Mouse (Mus musculus): Measurements from ENCODE around the gene Hsd11b1. TPM values are rescaled to one million over a fixed set of nuclear protein-coding genes. Genes with fewer than 3 reads are reported as not detected.

Gene Hsd11b1
- polyA plus RNA-seq (2015; fragmentation: Nextera tagmentation; extraction: Ambion mirVana) = 0.91 and 1.2 TPM in 2 replicates

- no peak for ATAC-seq
- WGBS = 66% methylated on average over 5 of the region's 5 CpGs
These were observed at the start of gene Hsd11b1 for GRCm38 (mm10) chr1:193263955-193264598. Gene Hsd11b1 (minus strand): TSS chr1:193264075.

GRCm38 (mm10) chr1:193311596-193311995, 47.7 kb upstream of the Hsd11b1 start:
- H3K4me1 ChIP-seq (ENCODE audit: control insufficient read depth, insufficient read depth, low read length) = 0 out of 2 replicates have a peak, but pooled peaks cover 10% of the 10 kb centered on the region
- no peak overlapping the region for H3K27ac ChIP-seq (ENCODE audit: low read length)
- no peaks in the 10 kb centered on the region for H3K9me3 ChIP-seq (ENCODE audit: control insufficient read depth, low read length)
- H3K27me3 ChIP-seq (replicated peaks; ENCODE audit: control insufficient read depth, insufficient read depth, low read length) = no peaks in the 10 kb centered on the region
- H3K36me3 ChIP-seq (ENCODE audit: control insufficient read depth, insufficient read depth, low read length) = no peaks in the 10 kb centered on the region
- ATAC-seq = no peak
- 81% methylated on average over 1 of the region's 1 CpGs for WGBS
- no peak overlapping the region for H3K4me2 ChIP-seq (ENCODE audit: low read depth, low read length)
- H3K9ac ChIP-seq (ENCODE audit: low read depth, low read length) = no peak overlapping the region
- no peak overlapping the region for H3K4me3 ChIP-seq (ENCODE audit: low read length)

More at GRCm38 (mm10) chr1:193263955-193264598, at the start of gene Hsd11b1:
- no peak within 1 kb of the TSS for H3K9ac ChIP-seq (ENCODE audit: low read depth, low read length)
- no peak within 1 kb of the TSS for H3K4me3 ChIP-seq (ENCODE audit: low read length)
- no peaks in the 10 kb centered on the region for H3K36me3 ChIP-seq (ENCODE audit: control insufficient read depth, insufficient read depth, low read length)
- no peaks in the 10 kb centered on the region for H3K27me3 ChIP-seq (replicated peaks; ENCODE audit: control insufficient read depth, insufficient read depth, low read length)
- H3K4me1 ChIP-seq (ENCODE audit: control insufficient read depth, insufficient read depth, low read length) = peaks cover 3% of the 10 kb centered on the region; the same call in 1 of the 2 replicates
- H3K4me2 ChIP-seq (ENCODE audit: low read depth, low read length) = no peak within 1 kb of the TSS
- no peaks in the 10 kb centered on the region for H3K9me3 ChIP-seq (ENCODE audit: control insufficient read depth, low read length)
- H3K27ac ChIP-seq (ENCODE audit: low read length) = no peak within 1 kb of the TSS

- Histone ChIP-seq H3K9me3 (ENCODE audit: control insufficient read depth, low read length) (no peaks in the 10 kb centered on the region), H3K9ac (ENCODE audit: low read depth, low read length) (no peak overlapping the region), H3K4me1 (ENCODE audit: control insufficient read depth, insufficient read depth, low read length) (0 out of 2 replicates have a peak, but pooled peaks cover 4% of the 10 kb centered on the region), H3K27ac (ENCODE audit: low read length) (no peak overlapping the region), H3K27me3 (replicated peaks; ENCODE audit: control insufficient read depth, insufficient read depth, low read length) (no peaks in the 10 kb centered on the region), H3K36me3 (ENCODE audit: control insufficient read depth, insufficient read depth, low read length) (no peaks in the 10 kb centered on the region), H3K4me3 (ENCODE audit: low read length) (no peak overlapping the region), H3K4me2 (ENCODE audit: low read depth, low read length) (no peak overlapping the region)
- no peak for ATAC-seq
- 84% methylated on average over 3 of the region's 3 CpGs for WGBS
These were observed 46.7 kb upstream of the Hsd11b1 start for GRCm38 (mm10) chr1:193310519-193311085.

GRCm38 (mm10) chr1:193309785-193310518, 46.1 kb upstream of the Hsd11b1 start:
- WGBS = 85% methylated on average over 1 of the region's 1 CpGs
- Histone ChIP-seq H3K27me3 (replicated peaks; ENCODE audit: control insufficient read depth, insufficient read depth, low read length) (no peaks in the 10 kb centered on the region), H3K4me3 (ENCODE audit: low read length) (no peak overlapping the region), H3K4me1 (ENCODE audit: control insufficient read depth, insufficient read depth, low read length) (0 out of 2 replicates have a peak, but pooled peaks cover 4% of the 10 kb centered on the region), H3K27ac (ENCODE audit: low read length) (no peak overlapping the region), H3K4me2 (ENCODE audit: low read depth, low read length) (no peak overlapping the region), H3K9ac (ENCODE audit: low read depth, low read length) (no peak overlapping the region), H3K9me3 (ENCODE audit: control insufficient read depth, low read length) (no peaks in the 10 kb centered on the region), H3K36me3 (ENCODE audit: control insufficient read depth, insufficient read depth, low read length) (no peaks in the 10 kb centered on the region)
- ATAC-seq = no peak

GRCm38 (mm10) chr1:193306832-193307231, 43.0 kb upstream of the Hsd11b1 start:
- Histone ChIP-seq H3K9ac (ENCODE audit: low read depth, low read length) (no peak overlapping the region), H3K9me3 (ENCODE audit: control insufficient read depth, low read length) (no peaks in the 10 kb centered on the region), H3K27ac (ENCODE audit: low read length) (no peak overlapping the region), H3K27me3 (replicated peaks; ENCODE audit: control insufficient read depth, insufficient read depth, low read length) (no peaks in the 10 kb centered on the region), H3K4me3 (ENCODE audit: low read length) (no peak overlapping the region), H3K4me2 (ENCODE audit: low read depth, low read length) (no peak overlapping the region), H3K36me3 (ENCODE audit: control insufficient read depth, insufficient read depth, low read length) (no peaks in the 10 kb centered on the region), H3K4me1 (ENCODE audit: control insufficient read depth, insufficient read depth, low read length) (peaks cover 10% of the 10 kb centered on the region; the same call in 1 of the 2 replicates)
- no peak for ATAC-seq
- 85% methylated on average over 2 of the region's 2 CpGs for WGBS

GRCm38 (mm10) chr1:193305386-193305785, 41.5 kb upstream of the Hsd11b1 start:
- Histone ChIP-seq H3K4me3 (ENCODE audit: low read length) (no peak overlapping the region), H3K36me3 (ENCODE audit: control insufficient read depth, insufficient read depth, low read length) (no peaks in the 10 kb centered on the region), H3K9ac (ENCODE audit: low read depth, low read length) (no peak overlapping the region), H3K9me3 (ENCODE audit: control insufficient read depth, low read length) (no peaks in the 10 kb centered on the region), H3K27ac (ENCODE audit: low read length) (no peak overlapping the region), H3K27me3 (replicated peaks; ENCODE audit: control insufficient read depth, insufficient read depth, low read length) (no peaks in the 10 kb centered on the region), H3K4me2 (ENCODE audit: low read depth, low read length) (no peak overlapping the region), H3K4me1 (ENCODE audit: control insufficient read depth, insufficient read depth, low read length) (peaks cover 15% of the 10 kb centered on the region; the same call in 1 of the 2 replicates)
- no peak for ATAC-seq
- WGBS = 53% methylated on average over 7 of the region's 7 CpGs

GRCm38 (mm10) chr1:193303096-193303495, 39.2 kb upstream of the Hsd11b1 start:
- no peaks in the 10 kb centered on the region for H3K27me3 ChIP-seq (replicated peaks; ENCODE audit: control insufficient read depth, insufficient read depth, low read length)
- H3K9me3 ChIP-seq (ENCODE audit: control insufficient read depth, low read length) = no peaks in the 10 kb centered on the region
- H3K4me1 ChIP-seq (ENCODE audit: control insufficient read depth, insufficient read depth, low read length) = peaks cover 15% of the 10 kb centered on the region; the same call in 1 of the 2 replicates
- no peak overlapping the region for H3K27ac ChIP-seq (ENCODE audit: low read length)
- H3K4me2 ChIP-seq (ENCODE audit: low read depth, low read length) = no peak overlapping the region
- no peak overlapping the region for H3K4me3 ChIP-seq (ENCODE audit: low read length)
- no peaks in the 10 kb centered on the region for H3K36me3 ChIP-seq (ENCODE audit: control insufficient read depth, insufficient read depth, low read length)
- no peak for ATAC-seq
- H3K9ac ChIP-seq (ENCODE audit: low read depth, low read length) = no peak overlapping the region
- WGBS = 73% methylated on average over 2 of the region's 2 CpGs

GRCm38 (mm10) chr1:193302093-193302405, 38.2 kb upstream of the Hsd11b1 start:
- Histone ChIP-seq H3K27ac (ENCODE audit: low read length) (peak overlapping the region; percentile 43; the same call in 1 of the 2 replicates), H3K4me1 (ENCODE audit: control insufficient read depth, insufficient read depth, low read length) (peaks cover 15% of the 10 kb centered on the region; the same call in 1 of the 2 replicates), H3K36me3 (ENCODE audit: control insufficient read depth, insufficient read depth, low read length) (no peaks in the 10 kb centered on the region), H3K9me3 (ENCODE audit: control insufficient read depth, low read length) (no peaks in the 10 kb centered on the region), H3K4me3 (ENCODE audit: low read length) (peak overlapping the region; percentile 21), H3K27me3 (replicated peaks; ENCODE audit: control insufficient read depth, insufficient read depth, low read length) (no peaks in the 10 kb centered on the region), H3K9ac (ENCODE audit: low read depth, low read length) (0 out of 2 replicates have a peak overlapping the region, but pooled peaks have one; percentile 22), H3K4me2 (ENCODE audit: low read depth, low read length) (peak overlapping the region; percentile 24; the same call in 1 of the 2 replicates)
- peak; percentile 83 for ATAC-seq
- WGBS = 42% methylated on average over 8 of the region's 8 CpGs
